Mouse (Mus musculus): ENCODE data around the gene Bax.
"Not testable (repeated sequence)": the region's sequence is repeated elsewhere in the genome, so short reads cannot be mapped to it uniquely, and the experiment has no call there.

Gene Bax

DNA sequence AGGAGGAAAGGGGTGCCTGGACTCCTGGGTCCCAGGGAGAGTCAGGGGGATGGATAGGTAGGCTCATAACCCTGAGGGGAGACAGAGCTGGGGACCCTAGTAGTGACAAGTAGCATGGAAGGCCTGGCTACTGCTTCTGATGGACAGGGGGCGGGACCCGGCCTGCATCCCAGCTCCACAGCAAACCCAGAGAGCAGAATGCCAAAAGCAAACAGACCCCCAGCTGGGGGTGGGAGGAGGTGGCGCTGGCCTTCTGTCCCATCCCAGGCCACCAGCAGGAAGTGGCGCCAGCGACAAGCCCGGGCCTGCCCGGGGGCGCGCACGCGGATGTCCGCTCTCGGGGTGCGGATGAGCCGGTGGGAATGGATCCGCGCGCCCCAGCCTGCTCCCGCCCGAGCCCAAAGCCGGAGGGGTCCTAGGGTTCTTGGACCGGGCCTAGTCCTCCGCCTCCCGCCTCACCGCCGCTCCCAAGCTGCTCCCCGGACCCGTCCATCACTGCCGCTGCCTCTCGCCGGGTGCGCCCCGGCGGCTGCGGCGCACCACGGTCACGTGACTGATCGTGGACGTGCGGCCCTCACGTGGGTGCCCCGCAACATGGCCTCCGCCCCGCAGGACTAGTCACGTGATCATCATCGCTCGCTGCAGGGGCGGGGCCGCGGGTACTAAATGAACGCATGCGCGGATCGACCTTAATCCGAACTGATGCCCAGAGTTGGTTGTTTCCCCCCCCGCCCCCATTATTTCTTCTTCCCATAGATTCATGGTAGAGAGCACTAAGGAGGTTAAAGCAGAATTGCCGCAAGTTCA lies at the start of gene Bax:
Bax (minus strand) TSS at position 616 of the 807 bp plus-strand sequence.
- DNase-seq (ENCODE audit: extremely low spot score), result peak; percentile 93

DNA sequence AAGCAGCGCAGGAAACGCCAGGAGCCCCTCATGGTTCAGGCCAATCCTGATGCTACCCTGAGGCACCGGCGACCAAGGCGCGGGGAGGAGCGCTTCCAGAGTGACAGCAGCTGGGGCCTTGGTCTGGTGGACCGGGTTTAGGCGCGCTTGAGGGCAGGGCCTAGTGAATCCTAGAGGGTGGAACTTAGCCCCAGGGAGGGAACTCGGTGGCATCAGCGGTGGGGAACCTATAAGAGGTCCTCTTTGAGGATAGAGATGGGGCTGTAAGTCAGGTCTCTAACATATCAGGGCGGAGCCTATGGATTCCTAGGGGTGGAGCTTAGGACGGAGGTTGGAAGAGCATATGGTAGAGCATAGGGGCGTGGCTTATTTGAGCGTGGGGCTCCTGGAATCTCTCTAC lies 48.7 kb upstream of the Bax start:
- peak; percentile 56 for DNase-seq (ENCODE audit: extremely low spot score)

DNA sequence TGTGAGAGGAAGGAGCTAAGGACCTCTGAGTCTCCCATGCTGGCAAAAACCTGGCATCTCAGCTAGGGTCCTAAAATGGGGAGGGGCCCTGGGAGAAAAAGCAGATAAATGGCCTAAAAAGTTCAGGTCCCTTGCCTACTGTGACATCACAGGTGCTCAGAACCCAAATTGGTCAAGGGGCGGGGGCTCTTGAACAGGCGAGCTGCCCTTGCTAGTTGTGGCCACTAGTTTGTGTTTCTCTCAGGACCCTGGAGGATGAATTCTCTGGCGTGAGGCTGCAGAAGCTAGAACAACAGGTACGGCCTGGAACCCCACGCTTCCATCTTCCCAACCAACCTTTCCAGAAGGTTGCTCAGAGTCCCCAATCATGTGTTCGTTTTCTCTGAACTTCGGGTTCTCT lies 47.7 kb upstream of the Bax start:
- DNase-seq (ENCODE audit: extremely low spot score), result no peak

DNA sequence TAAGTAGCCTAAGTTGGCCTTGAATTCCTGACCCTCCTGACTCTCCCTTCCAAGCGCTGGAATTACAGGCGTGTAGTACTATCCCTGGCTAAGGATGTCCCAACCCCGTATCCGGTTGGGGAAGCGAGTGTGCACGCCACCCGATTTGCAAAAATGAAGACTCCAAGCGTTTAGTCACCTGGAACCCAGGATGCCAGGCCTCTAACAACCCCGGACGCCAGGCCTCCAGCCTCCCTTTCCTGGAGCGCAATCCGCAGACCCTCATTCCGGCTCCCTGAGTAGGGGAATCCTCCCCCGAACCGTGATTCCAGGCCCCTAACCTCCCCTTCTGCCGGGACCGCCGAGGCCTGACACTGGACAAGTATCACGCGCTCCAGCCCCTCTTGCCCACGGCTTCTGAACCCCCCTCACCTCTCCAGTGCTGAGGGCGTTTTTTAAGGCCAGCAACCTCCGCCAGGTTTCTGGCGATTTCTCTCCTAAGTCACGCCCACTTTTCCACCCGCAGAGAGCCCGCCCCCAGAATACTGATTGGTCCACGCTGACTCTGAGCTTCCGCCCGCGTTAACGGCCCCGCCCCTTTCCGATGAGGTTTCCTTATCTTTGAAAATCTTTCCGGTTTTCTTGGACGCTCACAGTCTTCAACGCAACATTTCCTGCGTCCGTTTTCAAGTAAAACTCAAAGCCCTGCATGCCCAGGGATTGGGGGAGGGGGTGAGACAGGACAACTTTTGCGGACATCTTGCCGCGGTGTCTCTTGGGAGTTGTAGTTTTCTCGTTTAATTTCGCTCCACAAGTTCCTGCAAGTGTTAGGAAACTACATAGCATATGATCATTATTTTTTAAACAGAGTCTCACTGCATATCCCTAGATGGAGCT lies 43.5 kb upstream of the Bax start, which contains the start of gene Nucb1:
Nucb1 (minus strand) TSS at position 495 of the 876 bp plus-strand sequence.
- DNase-seq (ENCODE audit: extremely low spot score), result peak; percentile 95

DNA sequence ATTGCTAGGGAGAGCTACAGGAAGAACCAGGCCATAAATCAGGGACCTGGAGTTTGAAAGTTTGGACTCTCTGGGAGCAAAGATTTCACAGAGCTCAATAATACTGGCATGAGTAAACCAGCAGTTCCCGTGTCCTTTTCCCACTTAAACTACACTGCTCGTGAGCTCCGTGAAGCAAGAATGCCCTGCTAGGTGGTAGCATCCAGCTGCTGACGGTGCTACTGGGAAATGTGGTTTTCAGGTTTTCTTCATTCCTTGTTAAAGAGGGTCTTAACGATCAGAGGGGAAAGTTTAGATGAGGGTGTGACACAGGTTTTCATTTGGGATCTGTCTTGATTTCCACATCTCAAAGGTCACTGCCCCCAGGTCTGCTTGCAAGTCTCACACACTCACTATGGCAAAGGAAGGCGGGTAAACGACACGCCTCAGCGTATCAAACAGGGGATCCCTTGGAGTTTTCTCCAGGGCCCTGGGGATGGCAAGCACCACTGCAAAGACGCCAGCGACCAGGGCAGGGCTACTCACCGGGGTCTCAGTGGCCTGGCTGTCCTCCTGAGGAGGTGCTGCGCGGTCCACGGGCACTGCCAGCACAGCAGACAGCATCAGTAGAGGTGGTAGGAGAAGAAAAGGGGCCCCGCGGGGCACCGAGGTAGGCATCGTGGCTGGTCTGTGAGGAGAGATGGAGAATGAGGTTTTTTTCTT lies 42.6 kb upstream of the Bax start:
- no peak for DNase-seq (ENCODE audit: extremely low spot score)

DNA sequence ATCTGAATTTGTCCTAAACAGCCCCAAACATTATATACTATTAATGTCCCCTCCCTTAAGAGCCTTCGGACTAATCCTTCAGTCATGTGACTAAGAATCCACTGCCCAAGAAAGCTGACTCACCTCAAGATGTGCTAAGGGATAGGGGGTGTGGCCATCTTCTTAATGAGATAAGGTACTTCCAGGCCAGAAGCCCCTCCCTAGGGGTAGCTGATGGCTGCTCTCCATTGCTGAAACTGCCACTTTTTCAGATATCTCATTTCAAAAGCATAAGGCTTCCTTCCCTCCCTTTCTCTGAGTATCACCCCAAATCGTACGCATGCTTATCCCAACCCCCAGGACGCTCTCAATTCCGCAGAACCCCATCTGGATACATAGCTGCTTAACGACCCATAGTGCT lies 41.9 kb upstream of the Bax start:
- no peak for DNase-seq (ENCODE audit: extremely low spot score)

DNA sequence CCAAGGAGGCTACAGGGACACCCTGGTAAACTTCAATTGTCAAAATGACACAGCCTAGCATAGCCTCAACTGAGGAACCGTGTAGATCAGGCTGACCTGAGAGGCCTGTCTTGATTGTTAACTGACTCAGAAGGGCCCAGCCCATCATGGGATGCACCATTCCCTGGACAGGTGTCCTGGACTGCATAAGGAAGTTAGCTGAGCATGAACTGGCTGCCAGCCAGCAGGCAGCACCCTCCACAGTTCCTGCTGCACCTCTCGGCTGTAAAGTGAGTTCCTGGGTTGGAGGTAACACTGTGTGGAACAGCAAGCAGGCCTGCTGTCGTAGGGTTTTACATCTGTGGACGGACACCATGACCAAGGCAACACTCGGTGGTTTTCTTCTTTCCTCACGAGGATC lies 40.9 kb upstream of the Bax start:
- no peak for DNase-seq (ENCODE audit: extremely low spot score)

DNA sequence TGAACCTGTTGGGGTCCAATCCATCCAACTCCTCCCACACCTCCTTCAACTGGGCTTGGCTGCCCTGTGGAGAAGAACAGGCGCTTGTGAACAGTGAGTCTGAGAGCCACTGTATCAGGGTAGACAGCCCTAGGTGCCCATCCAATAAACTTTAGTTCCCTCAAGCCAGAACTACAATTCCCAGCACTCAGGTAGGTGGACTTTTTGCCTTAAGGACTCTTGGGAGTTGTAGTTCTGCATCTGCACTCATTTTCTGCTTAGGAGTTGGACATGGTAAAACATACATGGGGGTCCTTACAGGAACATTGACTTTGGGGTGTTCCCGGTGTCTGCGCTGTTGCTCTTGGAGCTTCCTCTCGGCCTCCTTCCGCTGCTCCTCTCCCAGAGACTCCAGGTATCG lies 31.7 kb upstream of the Bax start:
- DNase-seq (ENCODE audit: extremely low spot score), result no peak

DNA sequence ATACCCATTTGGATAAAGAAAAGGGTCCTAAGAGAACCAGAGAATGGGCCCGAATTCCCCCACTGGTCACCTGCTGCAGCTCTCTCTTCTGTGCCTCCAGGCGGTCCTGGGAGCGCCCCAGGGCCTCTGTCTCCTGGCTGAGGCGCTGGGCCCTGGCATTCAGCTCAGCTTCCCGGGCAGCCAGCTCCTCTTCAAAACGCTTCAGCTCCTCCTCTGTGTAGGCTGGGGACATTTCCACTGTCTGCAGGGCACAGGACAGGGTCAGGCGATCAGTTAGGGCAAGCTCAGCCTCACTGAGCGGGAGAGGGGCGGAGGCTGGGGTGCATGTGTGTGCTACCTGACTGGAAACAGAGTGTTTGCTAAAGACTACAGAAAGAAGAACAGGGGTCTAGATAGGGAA lies 27.9 kb upstream of the Bax start:
- DNase-seq (ENCODE audit: extremely low spot score), result no peak

DNA sequence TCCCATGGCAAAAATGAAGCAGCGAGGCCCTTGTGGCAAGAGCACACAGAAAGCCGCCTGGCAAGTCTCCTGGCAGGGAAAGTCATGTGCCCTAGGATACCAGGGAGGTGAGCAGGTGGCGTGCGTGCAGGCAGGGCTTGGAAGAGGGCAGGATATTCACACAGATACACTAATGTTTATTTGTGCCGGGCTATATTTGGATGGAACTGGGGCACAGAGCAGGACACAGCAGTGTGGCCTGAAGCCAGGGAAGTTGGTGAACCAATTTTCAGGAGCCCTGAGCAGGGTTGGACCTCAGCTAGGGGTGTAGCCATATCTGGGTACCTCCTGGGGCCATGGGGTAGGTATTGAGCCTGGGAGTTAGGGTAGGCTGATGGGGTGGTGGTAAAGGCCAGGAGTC lies 26.3 kb upstream of the Bax start:
- no peak for DNase-seq (ENCODE audit: extremely low spot score)

DNA sequence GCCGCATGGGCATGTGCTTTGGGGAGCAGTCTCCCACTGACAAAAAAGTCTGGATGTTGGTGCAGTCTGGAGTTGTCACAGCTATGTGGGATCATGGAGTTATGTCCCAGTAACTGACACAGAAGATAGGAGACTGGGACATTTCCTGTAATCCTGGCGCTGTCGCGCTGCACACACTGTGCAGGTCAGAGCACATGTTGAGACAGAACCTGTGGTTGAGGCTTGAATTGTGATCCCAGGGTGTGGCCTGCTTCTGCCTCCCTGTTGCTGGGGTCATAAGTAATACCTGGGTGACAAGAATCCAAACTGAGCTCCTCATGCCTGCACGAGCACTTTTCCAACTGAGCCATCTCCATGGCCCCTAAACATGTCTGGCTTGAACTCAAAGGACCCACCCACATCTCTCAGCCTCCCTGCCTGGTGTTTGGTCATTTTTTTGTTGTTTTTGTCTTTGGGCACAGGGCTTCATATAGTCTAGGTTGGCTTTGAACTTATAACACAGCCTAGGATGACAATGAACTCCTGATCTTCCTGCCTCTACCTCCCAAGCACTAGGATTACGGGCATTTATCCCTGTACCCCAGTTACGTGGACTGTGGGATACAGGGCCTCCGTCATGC lies 25.6 kb upstream of the Bax start:
- no peak for DNase-seq (ENCODE audit: extremely low spot score)

DNA sequence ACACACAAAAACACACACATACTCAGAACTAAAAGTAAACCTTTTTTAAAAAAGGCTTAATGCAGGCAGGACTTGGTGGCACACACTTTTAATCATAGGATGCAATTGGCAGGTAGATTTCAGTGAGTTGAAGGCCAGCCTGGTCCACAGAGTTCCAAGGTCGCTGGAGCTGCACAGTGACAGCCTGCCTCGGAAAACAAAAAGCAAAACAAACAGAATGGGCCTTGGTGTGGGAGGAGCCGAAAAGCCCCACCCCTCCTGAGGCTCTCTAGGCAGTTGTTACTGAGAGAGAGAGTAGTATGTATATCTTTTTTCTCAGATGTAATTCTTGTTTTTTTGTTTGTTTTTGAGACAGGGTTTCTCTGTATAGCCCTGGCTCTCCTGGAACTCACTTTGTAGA lies 24.6 kb upstream of the Bax start:
- no peak for DNase-seq (ENCODE audit: extremely low spot score)

DNA sequence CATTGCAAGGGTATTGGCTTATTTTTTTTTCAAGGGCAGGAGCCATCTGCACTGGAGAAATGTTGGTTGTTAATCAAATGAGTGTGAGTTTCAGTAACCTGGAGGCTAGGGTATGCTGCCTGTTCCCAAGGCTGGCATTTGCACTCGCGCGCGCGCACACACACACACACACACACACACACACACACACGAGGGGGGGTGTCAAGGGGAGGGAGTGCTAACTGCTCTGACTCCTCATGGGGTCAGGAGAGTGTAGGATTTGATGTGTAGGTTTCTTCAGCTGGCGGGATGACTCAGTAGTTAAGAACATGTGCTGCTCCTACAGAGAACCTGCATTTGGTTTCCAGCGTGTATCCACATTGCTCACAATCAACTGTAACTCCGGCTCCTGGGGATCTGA lies 24.1 kb upstream of the Bax start:
- DNase-seq (ENCODE audit: extremely low spot score), result peak; percentile 52

DNA sequence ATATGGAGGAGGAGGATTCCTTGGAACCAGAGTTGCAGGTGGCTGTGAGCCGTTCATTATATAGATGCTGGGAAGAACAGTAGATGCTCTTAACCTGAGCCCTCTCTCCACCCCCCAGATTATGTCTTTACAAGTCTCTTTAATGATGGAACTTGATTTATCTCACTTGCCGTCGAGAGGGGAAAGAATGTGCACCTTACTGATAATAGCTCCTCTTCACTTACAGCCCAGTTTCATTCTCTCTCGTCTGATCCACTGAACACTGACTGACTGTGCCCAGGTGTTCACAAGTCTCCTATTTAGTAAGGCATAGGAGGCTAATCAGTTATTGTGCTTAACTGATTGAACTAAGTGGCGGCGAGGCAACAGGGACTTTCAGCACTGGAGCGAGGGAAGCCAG lies 22.9 kb upstream of the Bax start:
- no peak for DNase-seq (ENCODE audit: extremely low spot score)

DNA sequence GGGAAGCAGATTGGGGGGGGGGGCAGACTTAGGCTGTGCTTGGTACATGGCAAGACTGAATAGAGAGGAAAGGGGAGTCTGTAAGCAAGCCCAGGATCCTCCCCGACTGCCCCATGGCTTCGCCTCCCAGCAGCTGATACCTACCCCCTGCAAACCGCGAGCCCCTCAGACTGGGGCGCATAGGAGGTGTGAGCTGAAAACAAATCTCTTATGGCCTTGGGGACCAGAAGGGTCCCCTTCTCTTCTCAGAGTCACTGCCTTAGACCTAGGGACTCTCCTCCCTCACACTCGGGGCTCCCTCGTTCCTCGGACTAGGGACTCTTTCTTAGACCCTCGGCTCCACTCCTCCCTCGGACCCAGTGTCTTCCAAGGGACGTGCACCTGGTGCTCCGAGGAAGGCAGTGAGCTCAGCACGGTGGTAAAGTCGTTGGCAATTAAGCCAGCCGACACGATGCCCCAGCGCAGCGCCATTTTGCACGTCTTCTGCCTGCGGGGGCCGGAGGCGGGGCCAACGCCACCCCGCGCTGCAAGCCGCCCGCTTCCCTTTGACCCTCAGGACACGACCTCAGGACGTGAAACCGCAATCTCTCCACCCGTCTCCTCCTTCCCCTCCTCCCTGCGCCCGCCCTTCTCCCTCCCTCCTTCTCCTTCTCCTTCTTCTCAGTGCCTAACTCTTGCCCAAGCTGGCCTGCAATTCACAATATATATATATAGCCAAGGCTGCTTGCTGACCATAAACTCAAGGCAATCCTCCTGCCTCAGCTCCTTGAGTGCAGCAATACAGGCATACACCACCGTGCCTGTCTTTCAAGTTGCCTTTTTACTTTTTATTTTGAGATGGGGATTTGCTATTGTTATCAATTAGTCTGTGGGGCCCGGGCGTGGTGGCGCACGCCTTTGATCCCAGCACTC lies 21.9 kb upstream of the Bax start, which contains the start of gene Dhdh:
Dhdh (minus strand) TSS at position 513 of the 912 bp plus-strand sequence.
- peak; percentile 83 for DNase-seq (ENCODE audit: extremely low spot score)

DNA sequence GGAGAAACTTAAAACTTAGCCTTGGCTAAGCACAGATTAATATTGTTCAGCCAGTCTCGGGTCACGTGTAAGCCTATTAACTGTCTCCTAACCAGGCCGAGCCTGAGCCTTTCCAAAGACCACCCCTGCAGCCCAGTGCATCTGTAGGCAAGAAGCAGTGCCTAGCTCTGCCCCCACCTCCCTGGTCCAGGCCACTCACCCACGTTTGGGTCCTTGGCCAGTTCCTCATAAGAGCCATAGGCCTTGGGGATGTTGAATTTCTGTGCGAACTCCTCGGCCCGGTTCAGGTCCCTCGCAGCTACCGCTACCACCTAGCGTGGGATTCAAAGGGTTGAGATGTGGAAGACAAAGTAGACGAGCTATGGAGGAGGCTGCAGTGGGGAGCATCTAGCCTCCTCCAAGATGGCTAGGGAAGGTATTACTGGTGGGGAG lies 21.2 kb upstream of the Bax start:
- peak; percentile 49 for DNase-seq (ENCODE audit: extremely low spot score)

DNA sequence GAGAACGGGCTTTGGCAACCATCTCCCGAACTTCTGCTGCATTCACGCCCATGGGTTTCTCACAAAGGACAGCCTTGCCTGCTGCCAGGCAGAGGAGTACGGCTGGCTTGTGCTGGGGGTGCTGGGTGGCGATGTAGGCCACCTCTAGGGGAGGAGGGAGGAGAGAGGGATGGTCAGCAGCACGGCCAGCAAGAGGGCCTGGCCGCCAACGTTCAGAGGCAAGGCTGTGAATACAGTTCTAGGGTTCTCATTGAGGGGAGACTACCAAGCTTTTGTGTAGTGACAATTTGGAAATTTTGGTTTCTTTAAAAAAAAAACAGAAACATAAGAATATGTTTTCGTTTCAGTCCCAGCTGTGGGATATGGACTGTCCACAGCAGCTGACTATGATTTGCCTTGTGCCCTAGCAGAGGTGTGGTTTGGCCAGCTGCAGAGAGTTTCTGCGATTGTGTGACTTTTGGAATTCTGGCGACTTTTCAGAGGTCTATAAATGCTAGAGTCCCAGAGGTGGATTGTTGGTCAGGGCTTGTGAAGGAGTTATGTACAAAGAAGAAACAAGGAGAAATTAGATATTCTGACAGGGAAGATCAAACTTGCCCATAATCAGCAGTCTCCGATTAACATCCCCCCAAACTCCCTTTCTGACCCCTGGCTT lies 20.2 kb upstream of the Bax start, which contains the start of gene Gm45808:
Gm45808 (minus strand) TSS at position 51 of the 655 bp plus-strand sequence.
- DNase-seq (ENCODE audit: extremely low spot score), result no peak

DNA sequence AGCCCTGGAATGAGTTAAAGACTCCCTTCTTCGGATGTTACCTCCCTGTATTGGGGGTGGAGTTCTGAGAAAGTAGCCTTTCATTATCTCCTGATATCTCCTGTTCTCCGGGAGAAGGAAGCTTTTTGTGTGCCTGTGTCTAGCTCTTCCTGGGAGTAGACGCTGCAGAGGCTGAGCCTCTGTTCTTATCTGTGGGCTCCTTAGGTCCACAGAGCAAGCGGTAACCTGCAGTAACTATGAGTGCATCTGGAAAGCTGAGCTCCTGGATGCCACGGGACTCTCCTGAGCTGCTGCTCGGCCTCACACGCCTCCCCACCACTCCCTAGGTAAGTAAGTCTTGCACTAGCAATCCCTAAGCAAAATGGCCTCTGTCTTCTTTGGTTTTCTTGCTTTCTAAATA lies 19.5 kb upstream of the Bax start:
- DNase-seq (ENCODE audit: extremely low spot score), result no peak

DNA sequence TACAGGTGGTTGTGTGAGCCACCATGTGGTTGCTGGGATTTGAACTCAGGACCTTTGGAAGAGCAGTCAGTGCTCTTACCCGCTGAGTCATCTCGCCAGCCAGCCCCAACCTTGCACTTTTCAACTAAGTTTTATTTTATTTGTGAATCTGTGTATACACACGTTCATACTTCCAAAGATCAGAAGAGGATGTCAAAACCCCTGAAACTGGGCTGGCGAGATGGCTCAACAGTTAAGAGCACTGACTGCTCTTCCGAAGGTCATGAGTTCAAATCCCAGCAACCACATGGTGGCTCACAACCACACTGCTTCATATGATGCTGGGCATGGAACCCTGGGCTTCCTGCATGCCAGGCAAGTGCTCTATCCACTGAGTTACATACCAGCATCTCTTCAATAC lies 18.3 kb upstream of the Bax start:
- DNase-seq (ENCODE audit: extremely low spot score), result not testable (repeated sequence)

DNA sequence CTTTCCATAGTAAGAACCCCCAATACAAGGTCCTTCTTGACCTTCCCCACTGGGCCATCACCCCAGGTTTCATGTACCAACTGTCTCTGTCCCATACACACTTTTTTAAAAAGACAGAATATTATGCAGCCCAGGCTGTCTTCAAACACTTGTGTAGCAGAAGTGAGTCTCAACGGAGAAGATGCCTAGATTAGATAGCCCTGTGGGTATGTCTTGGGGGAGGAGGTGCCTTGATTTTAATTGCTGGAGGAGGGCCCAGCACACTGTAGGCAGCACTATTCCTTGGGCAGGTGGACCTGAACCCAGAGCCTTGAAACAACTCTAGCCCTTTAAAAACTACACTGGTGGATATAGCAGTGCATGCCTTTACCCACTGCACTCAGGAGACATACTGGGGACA lies 15.5 kb upstream of the Bax start:
- DNase-seq (ENCODE audit: extremely low spot score), result no peak

Measured in embryo, embryonic 9.5 days (tissue).